Mouse (Mus musculus): ENCODE measurements around the gene C5ar1.

DNA sequence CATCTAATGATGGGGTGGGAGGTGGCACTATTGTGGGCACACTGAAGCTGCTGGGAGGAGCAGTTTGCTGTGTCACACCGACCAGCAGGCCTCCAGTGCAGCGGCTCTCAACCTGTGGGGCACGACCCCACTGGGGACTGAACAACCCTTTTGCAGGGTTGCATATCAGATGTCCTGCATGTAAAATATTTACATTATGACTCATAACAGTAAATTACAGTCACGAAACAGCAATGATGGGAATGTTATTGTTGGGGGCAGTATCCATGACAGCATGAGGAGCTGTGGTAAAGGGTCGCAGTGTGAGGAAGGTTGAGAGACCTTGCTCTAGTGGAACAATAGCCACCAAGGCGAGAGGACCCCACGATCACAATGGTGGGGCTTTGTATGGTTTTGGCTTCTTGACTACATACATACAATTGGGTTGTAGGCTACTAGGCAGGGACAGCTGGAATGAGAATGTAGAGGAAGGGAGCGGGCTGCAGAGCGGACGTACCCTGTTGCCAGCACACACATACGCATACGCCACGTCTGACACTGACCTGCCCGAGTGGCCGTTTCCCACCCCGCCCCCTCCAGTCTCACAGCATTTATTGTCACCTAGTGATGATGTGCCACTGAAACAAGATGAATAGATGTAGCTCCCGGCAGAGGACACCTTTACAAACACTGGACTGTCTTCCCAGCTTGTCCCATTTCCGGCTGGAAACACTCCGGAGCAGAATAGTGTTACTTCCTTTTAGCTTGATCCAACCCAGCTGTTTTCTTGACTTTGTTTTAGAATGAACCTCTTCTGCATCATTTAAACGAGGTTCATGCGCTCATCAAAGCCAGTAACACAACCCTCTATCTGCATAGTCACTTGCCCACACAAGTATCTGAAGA is 50.3 kb downstream of the C5ar1 start:
- TF ChIP-seq EP300 (IDR thresholded peaks at IDR 0.05; ENCODE audit: insufficient read depth, low read depth, low read length) (no peak), CTCF (IDR thresholded peaks at IDR 0.05) (no peak)
